Mouse (Mus musculus) liver, embryonic 14.5 days (tissue): ENCODE measurements around the gene Tmem253. TPM values are rescaled to one million over a fixed set of nuclear protein-coding genes. Genes with fewer than 3 reads are reported as not detected.

Experiments used
- ATAC-seq: fragments of 200-750 bp; cut with Nextera tagmentation; 2 replicates; pipeline ENCODE4 v1.8.0; 2017; ENCODE audit warnings: moderate number of reproducible peaks, mild to moderate bottlenecking, moderate library complexity; ENCODE audit not compliant: insufficient read depth
- DNase-seq, 3 experiments: peaks; one replicate each; pipeline ENCODE4 v3.0.0-alpha.2; 2012 to 2013; ENCODE audit warnings: low read depth in 3 of 3, low spot score in 3 of 3
- H3K27ac ChIP-seq: fragments of 300-500 bp; sonication (generic); 2 replicates; pipeline ENCODE4 v1.5.1; 2014; ENCODE audit warnings: moderate library complexity, mild to moderate bottlenecking, control low read depth, inconsistent platforms
- H3K27me3 ChIP-seq: fragments of 300-500 bp; sonication (generic); 2 replicates; pipeline ENCODE4 v1.6.1; 2014; ENCODE audit warnings: mild to moderate bottlenecking, low read length, moderate library complexity; ENCODE audit not compliant: control insufficient read depth, insufficient read depth
- H3K36me3 ChIP-seq: fragments of 300-500 bp; sonication (generic); replicated peaks from 2 replicates; pipeline ENCODE4 v1.6.1; 2014; ENCODE audit warnings: low read depth; ENCODE audit not compliant: control insufficient read depth, insufficient read depth
- H3K4me1 ChIP-seq, 2 experiments: fragments of 200-500 bp in 1 of 2; fragments of 300-500 bp in 1 of 2; sonication (generic) in 1 of 2; replicated peaks; 2 replicates each; pipeline ENCODE4 v1.6.1; 2012 to 2014; ENCODE audit warnings: antibody characterized with exemption in 1 of 2, inconsistent platforms in 1 of 2, low read length in 1 of 2; ENCODE audit not compliant: control insufficient read depth in 2 of 2, insufficient read depth in 2 of 2
- H3K4me2 ChIP-seq: fragments of 300-500 bp; sonication (generic); 2 replicates; pipeline ENCODE4 v1.6.1; 2014; ENCODE audit warnings: low read depth, mild to moderate bottlenecking, control low read depth, moderate library complexity
- H3K4me3 ChIP-seq, 2 experiments: fragments of 200-500 bp in 1 of 2; fragments of 300-500 bp in 1 of 2; sonication (generic) in 1 of 2; 2 replicates each; pipeline ENCODE4 v1.5.1; 2012 to 2014; ENCODE audit warnings: low read depth in 2 of 2, low read length in 2 of 2, mild to moderate bottlenecking in 2 of 2, control low read depth in 1 of 2, inconsistent platforms in 1 of 2, moderate library complexity in 1 of 2; ENCODE audit not compliant: insufficient read depth in 1 of 2
- H3K9ac ChIP-seq: fragments of 300-500 bp; sonication (generic); replicated peaks from 2 replicates; pipeline ENCODE4 v1.6.1; 2014; ENCODE audit warnings: mild to moderate bottlenecking, control low read depth, moderate library complexity
- H3K9me3 ChIP-seq: fragments of 300-500 bp; sonication (generic); 2 replicates; pipeline ENCODE4 v1.6.1; 2016; ENCODE audit warnings: low read length, mixed read lengths; ENCODE audit not compliant: control insufficient read depth
- CTCF ChIP-seq: IDR thresholded peaks from 2 replicates; pipeline ENCODE4 v1.5.1; 2016; ENCODE audit warnings: antibody characterized with exemption, low read depth, control low read depth
- EP300 ChIP-seq: IDR thresholded peaks from 2 replicates; pipeline ENCODE4 v1.6.1; 2016; ENCODE audit warnings: antibody characterized with exemption, low read depth
- WGBS: fragments of 180-500 bp; shearing (Covaris S2); extraction: QIAGEN DNeasy Blood & Tissue Kit; methylation state at CpG from one replicate; pipeline ENCODE4 v1.1.7; 2014; ENCODE audit not compliant: insufficient replicate concordance; 5-methylcytosine and 5-hydroxymethylcytosine counted together
- polyA plus RNA-seq, 2 experiments: library from polyadenylated mRNA; depleted of rRNA in 1 of 2; stranded (reverse) in 1 of 2; unstranded in 1 of 2; fragments of >200 nt; fragmentation: Nextera tagmentation in 1 of 2; extraction: Ambion mirVana in 1 of 2; gene quantifications; 2 replicates each; pipeline versions ENCODE4 v1.2.1 to v1.2.3; 2012 to 2014

The Tmem253 gene
- polyA plus RNA-seq, 2 experiments: 0.08 to 0.24 TPM

- Histone ChIP-seq H3K36me3 (peaks cover 2% of the 10 kb centered on the region; the same call in 1 of the 2 replicates), H3K27ac (no peak overlapping the region), H3K9ac (no peak overlapping the region), H3K4me2 (no peak overlapping the region), H3K4me3 (no peak overlapping the region), H3K4me1 (peaks cover 6% of the 10 kb centered on the region in 2 experiments), H3K27me3 (no peaks in the 10 kb centered on the region), H3K9me3 (no peaks in the 10 kb centered on the region)
- no peak for TF ChIP-seq EP300
- TF ChIP-seq CTCF: no peak
- no peak for ATAC-seq
- no peak for DNase-seq
- 42% methylated on average over 9 of the region's 9 CpGs for WGBS
Observed at GRCm38 (mm10) chr14:52010446-52011111, 4.9 kb upstream of the Tmem253 start.

GRCm38 (mm10) chr14:52011683-52012082, 3.8 kb upstream of the Tmem253 start:
- H3K36me3 ChIP-seq: peaks cover under 1% of the 10 kb centered on the region; the same call in 1 of the 2 replicates
- H3K27ac ChIP-seq: no peak overlapping the region
- WGBS: 70% methylated on average over 1 of the region's 1 CpGs
- TF ChIP-seq CTCF: no peak
- no peak for TF ChIP-seq EP300
- no peak for ATAC-seq
- DNase-seq: no peak
- H3K9me3 ChIP-seq: no peaks in the 10 kb centered on the region
- peaks cover 12 to 15% of the 10 kb centered on the region in 2 experiments for H3K4me1 ChIP-seq
- H3K4me2 ChIP-seq: no peak overlapping the region
- H3K9ac ChIP-seq: no peak overlapping the region
- H3K4me3 ChIP-seq: no peak overlapping the region
- no peaks in the 10 kb centered on the region for H3K27me3 ChIP-seq

DNA sequence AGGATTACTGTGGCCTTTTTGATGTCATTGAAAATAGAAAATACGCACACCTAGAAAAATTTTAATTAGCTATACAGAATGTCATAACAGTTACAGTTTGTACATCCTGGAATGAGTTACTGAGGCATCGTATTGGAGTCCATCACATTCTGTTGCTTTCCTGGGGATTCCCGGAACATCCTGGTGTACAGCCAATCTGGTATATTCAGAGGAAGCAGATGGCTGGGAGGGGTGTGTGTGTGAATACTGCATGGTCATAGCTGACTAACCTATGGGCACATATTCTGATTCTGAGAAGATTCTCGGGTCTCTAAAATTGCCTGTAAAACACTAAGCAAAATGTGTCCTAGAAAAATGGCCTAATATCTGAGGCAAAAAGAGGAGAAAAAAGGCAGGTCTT, 3.4 kb upstream of the Tmem253 start:
- no peak for TF ChIP-seq EP300
- TF ChIP-seq CTCF: no peak
- no peak overlapping the region for H3K4me3 ChIP-seq
- ATAC-seq (no peak), DNase-seq (no peak)
- no peaks in the 10 kb centered on the region for H3K9me3 ChIP-seq
- no peaks in the 10 kb centered on the region; the same call in 1 of the 2 replicates for H3K36me3 ChIP-seq
- no peak overlapping the region for H3K27ac ChIP-seq
- no peak overlapping the region for H3K4me2 ChIP-seq
- WGBS: 74% methylated on average over 4 of the region's 4 CpGs
- peaks cover 13 to 15% of the 10 kb centered on the region in 2 experiments for H3K4me1 ChIP-seq
- no peak overlapping the region for H3K9ac ChIP-seq
- no peaks in the 10 kb centered on the region for H3K27me3 ChIP-seq

DNA sequence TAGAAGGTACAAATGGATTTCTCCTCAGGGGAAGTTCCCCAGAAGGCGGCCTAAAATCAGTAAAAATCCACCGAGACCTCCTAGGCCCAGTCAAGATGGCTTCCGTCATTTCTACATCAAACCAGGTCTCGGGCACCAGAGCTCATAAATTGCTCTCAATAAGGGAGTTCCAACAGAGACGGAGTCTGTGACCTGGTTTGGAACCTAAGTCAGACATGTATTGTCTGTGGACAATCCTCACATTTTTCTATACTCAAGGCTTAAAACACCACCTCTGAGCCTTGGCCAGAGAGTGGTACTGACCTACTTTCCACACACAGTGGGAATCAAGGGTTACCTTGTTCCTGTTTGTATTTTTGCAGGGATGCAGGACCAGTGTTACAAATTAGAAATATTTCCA, 2.9 kb upstream of the Tmem253 start:
- Histone ChIP-seq H3K4me3 (no peak overlapping the region), H3K36me3 (no peaks in the 10 kb centered on the region), H3K9ac (no peak overlapping the region), H3K27ac (no peak overlapping the region), H3K4me2 (no peak overlapping the region), H3K4me1 (peaks cover 14 to 16% of the 10 kb centered on the region in 2 experiments), H3K9me3 (no peaks in the 10 kb centered on the region), H3K27me3 (no peaks in the 10 kb centered on the region)
- no peak for DNase-seq
- no peak for ATAC-seq
- WGBS: 76% methylated on average over 5 of the region's 5 CpGs
- TF ChIP-seq EP300 (no peak), CTCF (no peak)

DNA sequence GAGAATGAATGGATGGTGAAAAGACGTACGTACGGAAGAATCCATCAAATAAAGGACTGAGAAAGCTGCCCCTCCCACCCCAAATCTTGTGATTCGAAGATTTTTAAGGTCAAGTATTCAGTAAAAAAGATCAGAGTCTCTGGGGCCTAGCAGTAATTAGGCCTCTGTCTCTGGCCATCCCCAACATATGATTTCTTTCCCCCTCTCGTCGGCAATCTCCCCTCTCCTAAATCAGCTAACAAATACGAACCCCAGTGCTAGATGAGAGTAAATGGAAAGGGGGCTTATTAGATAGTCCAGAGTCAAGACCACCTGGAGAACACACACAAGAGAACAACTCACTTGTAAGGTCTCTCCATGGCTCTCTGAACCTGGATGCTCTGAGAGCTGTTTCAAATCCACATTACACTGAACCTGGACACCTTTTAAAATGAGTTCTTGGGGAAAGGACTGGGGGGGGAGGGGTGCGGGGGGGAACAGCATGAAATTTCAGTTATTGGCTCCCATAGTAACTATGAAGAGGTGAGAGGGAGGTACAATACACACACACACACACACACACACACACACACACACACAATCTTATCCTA, 2.3 kb upstream of the Tmem253 start:
- Histone ChIP-seq H3K4me1 (peaks cover 17 to 18% of the 10 kb centered on the region in 2 experiments), H3K4me3 (no peak overlapping the region), H3K27ac (no peak overlapping the region), H3K36me3 (no peaks in the 10 kb centered on the region), H3K4me2 (no peak overlapping the region), H3K27me3 (no peaks in the 10 kb centered on the region), H3K9me3 (no peaks in the 10 kb centered on the region), H3K9ac (no peak overlapping the region)
- DNase-seq (no peak), ATAC-seq (no peak)
- TF ChIP-seq CTCF (no peak), EP300 (no peak)
- WGBS: 80% methylated on average over 8 of the region's 8 CpGs
